Mouse (Mus musculus): ENCODE results near the gene Dlgap1. TPM values are rescaled to one million over a fixed set of nuclear protein-coding genes. Genes with fewer than 3 reads are reported as not detected.

Gene Dlgap1
- polyA plus RNA-seq, 1 experiment from 2014 or later = 34.9 TPM

DNA sequence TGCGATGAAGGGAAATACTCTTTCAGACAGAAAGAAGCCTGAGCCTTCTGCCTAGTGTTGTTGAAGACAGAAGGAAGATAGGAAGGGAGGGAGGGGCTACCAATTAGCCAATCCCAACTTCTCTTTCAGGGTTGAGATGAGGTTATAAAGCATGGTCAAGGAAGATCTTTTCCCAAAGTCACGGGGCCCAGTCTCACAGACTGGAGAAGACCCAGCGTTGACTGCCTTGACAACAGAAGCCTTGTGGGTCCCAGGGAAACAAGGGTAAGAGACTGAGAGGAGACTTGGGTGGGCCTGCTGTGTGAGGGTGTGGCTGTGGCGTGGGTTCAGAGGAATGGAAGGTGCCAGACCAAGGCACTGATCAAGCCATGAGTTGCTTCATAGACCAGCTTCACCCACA, 901.7 kb downstream of the Dlgap1 start:
- Histone ChIP-seq H3K4me1 (replicated peaks; ENCODE audit: control insufficient read depth, insufficient read depth, low read length) (peaks cover 10% of the 10 kb centered on the region; the same call in 1 of the 2 replicates), H3K9ac (no peak overlapping the region), H3K9me3 (ENCODE audit: control insufficient read depth, low read length) (0 out of 2 replicates have a peak, but pooled peaks cover 4% of the 10 kb centered on the region), H3K36me3 (replicated peaks; ENCODE audit: control insufficient read depth, insufficient read depth) (no peaks in the 10 kb centered on the region), H3K4me3 (replicated peaks; ENCODE audit: low read length) (no peak overlapping the region), H3K4me2 (replicated peaks) (no peak overlapping the region), H3K27ac (no peak overlapping the region), H3K27me3 (ENCODE audit: control insufficient read depth, insufficient read depth, low read length) (no peaks in the 10 kb centered on the region)
- over 99% methylated on average over 4 of the region's 4 CpGs for WGBS
- ATAC-seq (ENCODE audit: low FRiP score) (no peak), DNase-seq (ENCODE audit: low spot score) (no peak)

MicroRNAs encoded within 50 kb of the gene (microRNA counts, 519-probe panel; counts per million panel counts)
- not detected for microRNA mmu-miR-1195

Small RNA genes lying within 50 kb of the gene (microRNA-seq; reads per million reads assigned to microRNA genes)
- gene Mir1195 = not detected
